Mouse (Mus musculus) heart, embryonic 11.5 days (tissue): ENCODE results near the gene Coro1c. TPM values are rescaled to one million over a fixed set of nuclear protein-coding genes. Genes with fewer than 3 reads are reported as not detected.
A peak's percentile ranks its signal among the peaks of the same experiment; 100 is the strongest.
"Not testable (repeated sequence)": the region's sequence is repeated elsewhere in the genome, so short reads cannot be mapped to it uniquely, and the experiment has no call there.

Source experiments
- ATAC-seq: fragments of 200-750 bp; cut with Nextera tagmentation; replicated peaks from 2 replicates; pipeline ENCODE4 v1.8.0; 2017; ENCODE audit warnings: moderate library complexity; ENCODE audit not compliant: insufficient number of reproducible peaks, low FRiP score, low TSS enrichment
- H3K27ac ChIP-seq: fragments of 300-500 bp; sonication (generic); 2 replicates; pipeline ENCODE4 v1.5.1; 2014; ENCODE audit warnings: mild to moderate bottlenecking, low read depth, low read length
- H3K27me3 ChIP-seq: fragments of 300-500 bp; sonication (generic); 2 replicates; pipeline ENCODE4 v1.6.1; 2014; ENCODE audit warnings: mild to moderate bottlenecking, low read length, mixed read lengths; ENCODE audit not compliant: control insufficient read depth, insufficient read depth
- H3K36me3 ChIP-seq: fragments of 300-500 bp; sonication (generic); 2 replicates; pipeline ENCODE4 v1.6.1; 2014; ENCODE audit warnings: mild to moderate bottlenecking, low read length, moderate library complexity, mixed read lengths; ENCODE audit not compliant: control insufficient read depth, insufficient read depth
- H3K4me1 ChIP-seq: fragments of 300-500 bp; sonication (generic); 2 replicates; pipeline ENCODE4 v1.6.1; 2014; ENCODE audit warnings: low read length; ENCODE audit not compliant: control insufficient read depth, insufficient read depth
- H3K4me2 ChIP-seq: fragments of 300-500 bp; sonication (generic); 2 replicates; pipeline ENCODE4 v1.6.1; 2014; ENCODE audit warnings: mild to moderate bottlenecking, moderate library complexity
- H3K4me3 ChIP-seq: fragments of 300-500 bp; sonication (generic); 2 replicates; pipeline ENCODE4 v1.5.1; 2014; ENCODE audit warnings: low read depth, low read length
- H3K9ac ChIP-seq: fragments of 300-500 bp; sonication (generic); 2 replicates; pipeline ENCODE4 v1.6.1; 2014; ENCODE audit warnings: mild to moderate bottlenecking, low read depth, low read length, moderate library complexity
- H3K9me3 ChIP-seq: fragments of 300-500 bp; sonication (generic); replicated peaks from 2 replicates; pipeline ENCODE4 v1.6.1; 2016; ENCODE audit warnings: low read length; ENCODE audit not compliant: control insufficient read depth
- WGBS: fragments of 180-500 bp; shearing (Covaris S2); extraction: QIAGEN DNeasy Blood & Tissue Kit; methylation state at CpG from one replicate; pipeline ENCODE4 v1.1.7; 2014; ENCODE audit not compliant: insufficient replicate concordance; 5-methylcytosine and 5-hydroxymethylcytosine counted together
- polyA plus RNA-seq: library from polyadenylated mRNA; unstranded; fragments of >200 nt; fragmentation: Nextera tagmentation; extraction: Ambion mirVana; gene quantifications from 2 replicates; pipeline ENCODE4 v1.2.1, GENCODE M21; 2014

Coro1c gene
- polyA plus RNA-seq, 1 experiment from 2014 or later, result 113 TPM

GRCm38 (mm10) chr5:113815638-113816152 is 92.9 kb downstream of the Coro1c start:
- Histone ChIP-seq H3K9me3 (no peaks in the 10 kb centered on the region), H3K9ac (0 out of 2 replicates have a peak overlapping the region, but pooled peaks have one; percentile 16), H3K27ac (no peak overlapping the region), H3K27me3 (peaks cover 3% of the 10 kb centered on the region; the same call in 1 of the 2 replicates), H3K4me1 (no peaks in the 10 kb centered on the region), H3K4me2 (peak overlapping the region; percentile 29; the same call in 1 of the 2 replicates), H3K4me3 (no peak overlapping the region), H3K36me3 (no peaks in the 10 kb centered on the region)
- no peak for ATAC-seq
- 15% methylated on average over 15 of the region's 15 CpGs for WGBS

- peaks cover 3% of the 10 kb centered on the region; the same call in 1 of the 2 replicates for H3K27me3 ChIP-seq
- H3K9ac ChIP-seq, result no peak overlapping the region
- no peaks in the 10 kb centered on the region for H3K4me1 ChIP-seq
- H3K4me3 ChIP-seq, result no peak overlapping the region
- no peaks in the 10 kb centered on the region for H3K36me3 ChIP-seq
- H3K4me2 ChIP-seq, result no peak overlapping the region
- H3K9me3 ChIP-seq, result no peaks in the 10 kb centered on the region
- whole genome bisulfite sequencing, result 48% methylated on average over 11 of the region's 11 CpGs
- 0 out of 2 replicates have a peak, but pooled peaks have one; percentile 14 for ATAC-seq
- no peak overlapping the region for H3K27ac ChIP-seq
These were observed 93.5 kb downstream of the Coro1c start for GRCm38 (mm10) chr5:113815041-113815389.

- 0 out of 2 replicates have a peak, but pooled peaks have one; percentile 35 for ATAC-seq
- H3K9ac ChIP-seq, result no peak overlapping the region
- peaks cover 3% of the 10 kb centered on the region; the same call in 1 of the 2 replicates for H3K27me3 ChIP-seq
- H3K4me3 ChIP-seq, result no peak overlapping the region
- no peaks in the 10 kb centered on the region for H3K9me3 ChIP-seq
- whole genome bisulfite sequencing, result 27% methylated on average over 27 of the region's 27 CpGs
- no peak overlapping the region for H3K27ac ChIP-seq
- no peaks in the 10 kb centered on the region for H3K4me1 ChIP-seq
- no peaks in the 10 kb centered on the region for H3K36me3 ChIP-seq
- no peak overlapping the region for H3K4me2 ChIP-seq
These were observed 94.2 kb downstream of the Coro1c start for GRCm38 (mm10) chr5:113814111-113815040.

- WGBS, result 18% methylated on average over 9 of the region's 9 CpGs
- H3K27me3 ChIP-seq, result peaks cover 3% of the 10 kb centered on the region; the same call in 1 of the 2 replicates
- H3K27ac ChIP-seq, result no peak overlapping the region
- no peaks in the 10 kb centered on the region for H3K36me3 ChIP-seq
- no peak for ATAC-seq
- no peak overlapping the region for H3K4me3 ChIP-seq
- no peaks in the 10 kb centered on the region for H3K4me1 ChIP-seq
- no peaks in the 10 kb centered on the region for H3K9me3 ChIP-seq
- no peak overlapping the region for H3K9ac ChIP-seq
- H3K4me2 ChIP-seq, result no peak overlapping the region
These were observed 95.0 kb downstream of the Coro1c start for GRCm38 (mm10) chr5:113813608-113814007.

- Histone ChIP-seq H3K27ac (no peak overlapping the region), H3K36me3 (no peaks in the 10 kb centered on the region), H3K4me2 (no peak overlapping the region), H3K4me3 (no peak overlapping the region), H3K4me1 (peaks cover 5% of the 10 kb centered on the region; the same call in 1 of the 2 replicates), H3K27me3 (peaks cover 5% of the 10 kb centered on the region), H3K9ac (no peak overlapping the region), H3K9me3 (no peaks in the 10 kb centered on the region)
- 83% methylated on average over 2 of the region's 2 CpGs for WGBS
- ATAC-seq, result no peak
These were observed 95.9 kb downstream of the Coro1c start for GRCm38 (mm10) chr5:113812638-113813037.

GRCm38 (mm10) chr5:113811824-113812420 is 96.6 kb downstream of the Coro1c start:
- 19% methylated on average over 11 of the region's 12 CpGs for WGBS
- not testable (repeated sequence) for H3K36me3 ChIP-seq, H3K27me3 ChIP-seq, H3K4me2 ChIP-seq, H3K4me3 ChIP-seq, H3K4me1 ChIP-seq, H3K27ac ChIP-seq, ATAC-seq, H3K9ac ChIP-seq, H3K9me3 ChIP-seq

GRCm38 (mm10) chr5:113810111-113810510 is 98.4 kb downstream of the Coro1c start:
- Histone ChIP-seq H3K4me3 (no peak overlapping the region), H3K27ac (no peak overlapping the region), H3K36me3 (no peaks in the 10 kb centered on the region), H3K27me3 (peaks cover 5% of the 10 kb centered on the region), H3K9me3 (no peaks in the 10 kb centered on the region), H3K9ac (no peak overlapping the region), H3K4me1 (peaks cover 5% of the 10 kb centered on the region; the same call in 1 of the 2 replicates), H3K4me2 (no peak overlapping the region)
- no peak for ATAC-seq
- 86% methylated on average over 4 of the region's 4 CpGs for WGBS

- H3K36me3 ChIP-seq, result no peaks in the 10 kb centered on the region
- no peaks in the 10 kb centered on the region for H3K9me3 ChIP-seq
- ATAC-seq, result no peak; the same call in 1 of the 2 replicates
- H3K27ac ChIP-seq, result no peak overlapping the region
- H3K4me3 ChIP-seq, result no peak overlapping the region
- 40% methylated on average over 2 of the region's 2 CpGs for WGBS
- no peak overlapping the region for H3K4me2 ChIP-seq
- H3K27me3 ChIP-seq, result peaks cover 5% of the 10 kb centered on the region
- 0 out of 2 replicates have a peak overlapping the region, but pooled peaks have one; percentile 10 for H3K9ac ChIP-seq
- peaks cover 5% of the 10 kb centered on the region; the same call in 1 of the 2 replicates for H3K4me1 ChIP-seq
These were observed 100.4 kb downstream of the Coro1c start for GRCm38 (mm10) chr5:113808177-113808576.
